Mouse (Mus musculus) layer of hippocampus, postnatal 14 days (tissue): ENCODE data around the gene Irf4. TPM values are rescaled to one million over a fixed set of nuclear protein-coding genes. Genes with fewer than 3 reads are reported as not detected.

ENCODE experiments used
- DNase-seq, 2 experiments: peaks; one replicate each; pipeline ENCODE4 v3.0.0; 2021 to 2022; ENCODE audit warnings: low spot score in 2 of 2, mixed read lengths in 1 of 2
- total RNA-seq, 2 experiments: library from RNA; stranded (reverse); gene quantifications; 2 replicates each; pipeline ENCODE4 v1.2.3; 2021

The Irf4 gene
- total RNA-seq, 2 experiments from 2014 or later, result 0.12 to 0.16 TPM

DNA sequence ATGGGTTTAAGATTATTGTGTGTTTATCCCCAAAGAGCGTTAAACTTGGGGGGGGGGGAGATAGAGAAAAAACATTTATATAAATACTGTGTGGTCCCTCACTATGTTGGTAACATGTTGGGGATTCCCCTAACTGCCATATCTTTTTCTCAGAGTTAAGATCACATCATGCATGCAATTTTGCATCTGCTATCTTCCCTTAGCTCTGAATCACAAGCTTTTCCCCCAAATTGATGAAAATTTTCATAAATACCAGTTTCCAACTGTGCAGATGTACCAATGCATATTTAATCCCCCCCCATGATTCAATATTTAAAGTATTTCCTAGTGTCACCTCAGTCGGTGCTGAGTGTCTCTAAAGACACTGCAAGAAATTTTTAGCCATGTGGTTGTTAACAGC is 11.8 kb upstream of the Irf4 start:
- no peak for DNase-seq

DNA sequence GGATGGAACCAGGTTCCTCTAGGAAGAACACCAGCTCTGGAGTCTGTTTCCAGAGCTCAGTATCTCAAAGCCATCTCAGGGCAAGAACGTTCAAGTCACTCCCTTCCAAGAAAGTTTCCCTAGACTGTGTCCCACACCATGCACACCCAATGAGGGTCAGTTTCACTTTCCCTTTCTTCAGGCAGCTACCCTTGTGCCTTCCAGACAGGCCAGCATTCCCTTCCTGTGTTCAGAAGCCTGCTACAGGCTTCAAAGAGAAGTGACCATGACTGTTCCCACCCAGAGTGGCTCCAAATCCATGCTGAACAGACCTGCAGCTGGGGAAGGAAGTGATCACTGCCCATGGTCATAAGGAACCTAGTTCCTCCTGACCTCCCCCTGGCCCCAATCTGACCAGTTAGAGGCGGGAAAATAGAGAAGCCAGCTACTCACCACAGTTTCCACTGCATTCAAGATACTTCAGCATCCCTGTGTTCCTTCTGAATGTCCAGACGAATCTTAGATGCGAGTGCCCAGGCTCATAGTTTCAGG is 10.7 kb upstream of the Irf4 start:
- DNase-seq, result no peak

DNA sequence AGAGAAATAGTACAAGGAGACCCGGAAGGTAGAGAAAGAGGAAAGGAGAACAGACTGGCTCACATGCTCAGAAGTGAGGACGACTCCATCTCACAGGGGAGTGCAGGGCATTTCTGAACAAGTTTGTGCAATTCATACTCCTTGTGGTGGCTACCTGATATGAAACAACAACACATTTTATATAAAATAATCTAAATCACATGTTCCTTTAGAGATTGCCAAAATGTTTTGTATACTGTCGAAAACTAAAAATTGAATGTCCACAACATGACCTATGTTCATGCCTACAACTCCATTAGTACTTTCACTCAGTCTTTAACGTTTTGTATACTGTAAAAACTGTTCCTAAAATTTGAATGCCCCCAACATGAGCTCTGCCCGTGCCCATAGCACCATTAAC is 7.9 kb upstream of the Irf4 start:
- DNase-seq, result no peak

DNA sequence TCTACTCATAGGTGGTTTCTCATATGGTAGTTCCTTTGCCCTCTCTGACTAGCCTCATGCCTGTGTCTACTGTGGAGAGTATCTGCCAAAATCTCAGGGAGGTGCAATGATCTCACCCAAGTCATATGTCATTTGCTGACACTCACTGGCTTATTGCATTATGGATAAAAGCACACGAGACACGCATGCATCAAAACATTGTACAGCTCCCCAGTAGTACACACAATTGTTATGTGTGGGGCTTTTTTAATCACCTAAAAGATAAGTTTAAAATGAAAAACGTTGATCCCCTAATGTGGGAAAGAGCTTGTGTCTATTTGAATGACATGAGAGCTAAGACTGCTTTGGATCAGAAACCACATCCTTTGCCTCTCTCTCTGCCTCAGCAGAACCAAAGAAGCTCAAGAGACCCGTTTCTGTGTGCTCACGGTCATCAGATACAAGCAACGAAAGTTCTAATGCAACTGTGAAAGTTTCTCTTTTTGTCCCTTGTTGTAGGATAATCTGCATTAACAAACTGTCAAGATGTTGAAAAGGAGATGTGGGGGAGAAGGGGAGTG is 6.5 kb upstream of the Irf4 start:
- DNase-seq, result no peak

DNA sequence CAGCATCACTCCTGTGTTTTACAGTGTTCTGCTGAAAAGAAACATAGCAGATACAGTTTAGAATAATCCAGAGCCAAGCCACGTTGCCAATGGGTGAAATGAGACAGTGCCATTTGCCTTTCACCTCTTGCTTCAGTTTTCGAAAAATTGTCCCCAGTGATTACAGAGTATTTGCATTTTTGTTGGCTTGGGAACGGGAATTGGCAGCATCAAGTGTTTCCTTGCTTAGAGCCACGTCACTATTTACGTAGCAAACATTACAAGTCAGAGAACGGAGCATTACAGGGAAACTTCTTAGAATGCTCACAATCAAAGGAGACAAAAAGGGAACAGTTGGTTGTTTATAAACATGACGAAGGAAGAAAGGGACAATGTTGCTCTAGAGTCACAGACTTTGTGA is 3.9 kb upstream of the Irf4 start:
- DNase-seq, result no peak

DNA sequence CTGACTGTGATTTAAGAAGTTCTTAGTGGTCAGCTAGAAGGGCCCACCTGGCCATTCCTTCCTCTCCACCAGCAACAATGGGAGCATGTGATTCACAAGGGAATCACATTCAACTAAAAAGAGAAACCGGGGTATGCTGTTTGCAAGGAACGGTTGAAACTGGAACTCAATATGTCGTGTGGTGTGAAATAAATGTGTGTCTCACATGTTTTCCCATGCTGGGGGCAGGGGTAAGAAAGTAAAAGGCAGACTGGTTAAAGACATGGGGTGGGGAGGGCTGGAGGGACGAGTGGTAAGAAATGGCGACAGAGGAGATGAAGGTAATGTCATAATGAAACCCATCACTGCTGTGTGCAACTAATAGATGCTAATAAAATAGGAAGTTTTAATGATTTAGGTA is 2.0 kb upstream of the Irf4 start:
- DNase-seq, result no peak

DNA sequence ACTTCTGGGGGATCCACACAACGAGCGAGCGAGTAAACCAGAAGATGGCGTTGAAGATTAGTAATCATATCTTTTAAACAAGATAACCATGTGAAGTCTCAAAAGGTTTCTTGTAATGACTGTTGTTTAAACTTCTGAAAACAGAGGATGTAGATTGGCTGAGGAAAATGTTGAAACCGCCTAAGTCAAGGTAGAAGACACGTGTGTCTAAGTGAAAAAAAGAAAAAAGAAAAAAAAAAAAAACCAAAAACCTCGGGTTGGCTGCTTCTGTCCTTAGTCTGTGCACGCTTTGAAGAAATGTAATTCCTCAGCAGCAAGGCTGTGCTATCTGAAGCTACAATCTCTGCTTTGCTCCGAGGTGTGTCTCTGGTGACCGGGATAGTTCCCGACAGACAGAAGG is 1.5 kb upstream of the Irf4 start:
- DNase-seq, result no peak

DNA sequence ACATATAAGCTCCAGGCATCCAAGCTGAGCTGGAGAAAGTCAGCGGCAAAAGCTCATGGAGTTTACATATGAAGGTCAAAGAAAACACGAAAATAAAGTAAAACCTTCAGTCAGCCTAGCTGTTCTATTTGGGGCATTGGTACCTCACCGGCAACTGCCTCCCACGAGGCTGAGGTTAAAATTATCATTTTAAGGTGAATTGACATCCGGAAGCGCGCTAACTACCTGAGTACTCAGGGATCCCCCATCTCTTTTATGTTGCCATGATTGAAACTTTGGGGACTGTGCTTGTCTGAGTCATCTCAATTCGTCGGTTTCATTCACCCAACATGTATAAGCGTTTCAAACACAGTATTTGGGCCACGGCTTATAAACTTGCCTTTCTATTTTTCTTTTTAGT is 705 bp upstream of the Irf4 start:
- no peak for DNase-seq

DNA sequence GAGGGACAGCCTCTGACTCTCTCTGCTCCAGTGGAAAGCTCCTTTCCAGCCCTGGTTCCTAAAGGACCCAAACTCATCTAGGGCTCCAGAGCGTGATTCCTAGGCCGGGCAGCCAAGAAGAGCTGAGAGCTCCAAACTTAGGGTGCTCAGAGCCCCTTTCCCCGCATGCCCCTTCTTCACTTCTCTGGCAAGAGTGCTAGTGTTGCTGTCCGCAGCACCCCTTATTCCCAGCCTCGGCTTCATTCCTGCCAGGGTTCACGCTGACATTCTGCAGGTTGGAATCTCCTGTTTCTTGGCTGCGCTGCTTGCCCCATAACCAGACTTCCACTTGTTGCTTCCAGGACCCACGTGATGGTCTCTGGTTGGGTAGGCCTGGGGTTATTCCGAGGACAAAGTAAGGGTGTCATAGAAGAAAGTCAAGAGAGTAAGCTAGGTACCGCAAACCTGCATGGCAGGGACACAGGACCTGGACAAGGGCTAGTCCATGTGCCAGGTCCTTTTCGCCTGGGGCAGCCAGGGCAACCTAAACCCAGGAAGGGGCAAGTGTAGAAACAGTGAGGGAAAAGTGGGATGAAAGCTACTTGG is 623 bp downstream of the Irf4 start:
- no peak for DNase-seq

DNA sequence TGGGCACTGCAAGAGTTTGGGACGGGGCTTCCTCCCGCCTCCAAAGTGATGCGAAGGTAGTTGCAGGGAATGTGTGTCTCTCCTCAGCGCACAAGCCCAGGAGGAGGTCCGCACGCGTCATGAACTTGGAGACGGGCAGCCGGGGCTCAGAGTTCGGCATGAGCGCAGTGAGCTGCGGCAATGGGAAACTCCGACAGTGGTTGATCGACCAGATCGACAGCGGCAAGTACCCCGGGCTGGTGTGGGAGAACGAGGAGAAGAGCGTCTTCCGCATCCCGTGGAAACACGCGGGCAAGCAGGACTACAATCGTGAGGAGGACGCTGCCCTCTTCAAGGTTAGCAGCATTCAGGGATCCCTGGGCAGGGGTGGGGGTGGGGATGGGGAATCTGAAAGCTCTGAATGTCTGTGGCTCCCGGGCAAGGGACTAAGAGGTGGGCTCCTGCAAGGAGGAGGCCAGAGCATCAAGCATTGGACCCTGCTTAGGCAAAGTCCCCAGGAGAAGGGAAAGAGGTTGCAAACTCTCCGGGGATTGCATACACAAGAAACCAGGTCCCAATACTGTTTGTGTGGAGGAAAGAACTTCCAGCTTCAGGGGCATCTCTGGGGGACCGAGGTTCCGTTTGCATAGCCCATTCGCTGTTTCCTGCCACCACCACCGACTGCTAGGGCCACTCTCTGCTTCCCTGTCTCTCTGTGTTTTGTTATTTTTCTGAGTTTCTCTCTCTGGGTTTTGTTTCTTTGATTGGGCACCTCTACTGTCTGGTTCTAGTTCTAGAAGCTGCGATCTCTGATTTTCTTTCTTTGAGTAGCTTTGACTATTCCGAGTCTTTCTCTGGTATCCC is 1.7 kb downstream of the Irf4 start:
- DNase-seq, result no peak

DNA sequence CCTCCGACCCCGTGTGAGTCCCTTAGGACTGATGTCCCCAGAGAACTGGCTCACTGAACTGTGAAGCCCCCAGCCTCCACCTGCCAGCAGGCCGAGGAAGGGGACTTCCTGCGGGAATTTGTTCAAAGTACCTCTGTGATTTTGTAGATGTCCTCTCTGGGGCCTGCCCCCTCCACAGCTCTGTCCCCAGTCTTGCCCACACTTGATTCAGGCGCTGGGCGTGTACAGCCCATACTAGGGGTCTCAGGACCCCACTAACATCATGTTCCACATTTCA is 2.2 kb downstream of the Irf4 start:
- no peak for DNase-seq

DNA sequence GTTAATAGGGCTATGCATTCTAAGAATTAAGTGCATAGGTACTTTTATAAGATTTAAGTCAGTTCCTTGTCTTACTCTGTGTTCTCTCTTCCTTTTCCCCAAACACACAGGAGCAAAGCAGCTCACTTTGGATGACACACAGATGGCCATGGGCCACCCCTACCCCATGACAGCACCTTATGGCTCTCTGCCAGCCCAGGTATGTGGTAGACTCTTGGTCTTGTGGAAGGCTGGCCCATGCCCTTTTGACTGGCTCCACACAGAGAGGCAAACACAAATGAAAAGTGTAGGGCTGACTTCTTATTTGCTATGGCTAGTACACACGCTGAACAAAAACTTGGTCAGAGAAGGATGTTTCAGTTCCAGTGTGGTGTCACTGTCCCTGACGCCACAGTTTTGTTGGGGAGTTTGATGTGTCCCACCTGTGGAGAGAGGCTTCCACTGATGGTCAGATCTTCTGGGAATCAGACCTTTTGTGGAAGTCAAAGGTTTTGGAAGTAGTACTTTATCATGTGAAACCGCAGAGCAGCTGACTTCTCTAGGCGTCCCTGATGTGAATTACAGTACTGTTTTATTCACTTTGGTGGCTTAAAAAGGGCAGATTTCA is 3.7 kb downstream of the Irf4 start:
- DNase-seq, result no peak

DNA sequence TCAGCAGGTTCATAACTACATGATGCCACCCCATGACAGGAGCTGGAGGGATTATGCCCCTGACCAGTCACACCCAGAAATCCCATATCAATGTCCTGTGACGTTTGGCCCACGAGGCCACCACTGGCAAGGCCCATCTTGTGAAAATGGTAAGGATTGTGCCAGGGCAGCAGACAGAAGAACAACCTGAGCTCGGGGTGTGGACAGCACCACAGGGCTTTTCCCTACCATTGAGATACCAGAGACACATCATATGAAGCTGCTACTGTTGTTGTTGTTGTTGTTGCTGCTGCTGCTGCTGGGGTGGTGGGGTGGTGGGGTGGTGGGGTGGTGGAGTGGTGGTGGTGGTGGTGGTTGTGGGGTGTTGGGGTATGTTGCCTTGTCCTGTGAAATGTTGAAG is 4.4 kb downstream of the Irf4 start:
- no peak for DNase-seq

DNA sequence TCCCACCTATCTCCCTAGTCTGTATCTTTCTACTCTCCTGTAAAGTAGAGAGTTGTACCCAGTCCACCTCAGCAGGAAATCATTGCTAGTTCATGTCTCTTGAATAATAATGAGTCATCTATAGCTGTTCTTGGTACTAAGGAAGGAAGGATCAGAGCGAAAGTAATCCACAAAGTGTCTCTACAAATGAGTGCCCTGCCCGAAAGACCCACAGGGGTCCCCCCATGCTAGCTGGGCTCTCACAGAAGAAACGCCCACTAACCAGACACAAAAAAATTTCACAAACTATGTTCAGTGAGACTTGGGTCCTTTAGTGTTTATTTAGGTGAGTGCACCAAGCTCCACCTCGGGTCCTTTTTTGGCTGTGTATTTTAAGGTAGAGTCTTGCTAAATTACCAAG is 5.0 kb downstream of the Irf4 start:
- no peak for DNase-seq

DNA sequence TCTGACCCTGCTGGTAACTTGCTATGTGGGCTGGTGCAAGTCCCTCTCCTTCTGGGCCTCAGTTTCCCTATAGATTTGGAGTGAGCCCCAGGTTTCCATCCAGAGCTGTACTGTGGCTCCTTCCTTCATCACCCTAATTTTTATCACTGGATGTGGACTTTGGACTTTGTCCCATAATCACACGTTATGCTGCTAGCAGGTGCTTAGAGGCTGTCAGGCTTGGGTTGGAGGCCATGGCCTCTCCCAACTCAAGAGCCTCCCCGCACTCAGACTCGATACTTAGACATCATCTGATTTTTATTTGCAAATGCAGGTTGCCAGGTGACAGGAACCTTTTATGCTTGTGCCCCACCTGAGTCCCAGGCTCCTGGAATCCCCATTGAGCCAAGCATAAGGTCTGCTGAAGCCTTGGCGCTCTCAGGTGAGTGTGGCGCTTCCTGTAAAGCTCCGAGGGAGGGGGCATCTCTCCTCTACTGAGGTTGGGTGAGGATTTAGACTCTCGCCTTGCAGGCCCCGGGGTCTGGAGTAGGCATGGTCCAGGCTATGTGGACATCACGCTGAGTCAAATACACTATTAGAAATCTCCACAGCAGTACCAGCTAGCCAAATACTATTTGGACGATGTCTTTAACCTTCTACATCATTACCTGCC is 5.9 kb downstream of the Irf4 start:
- DNase-seq, result no peak

DNA sequence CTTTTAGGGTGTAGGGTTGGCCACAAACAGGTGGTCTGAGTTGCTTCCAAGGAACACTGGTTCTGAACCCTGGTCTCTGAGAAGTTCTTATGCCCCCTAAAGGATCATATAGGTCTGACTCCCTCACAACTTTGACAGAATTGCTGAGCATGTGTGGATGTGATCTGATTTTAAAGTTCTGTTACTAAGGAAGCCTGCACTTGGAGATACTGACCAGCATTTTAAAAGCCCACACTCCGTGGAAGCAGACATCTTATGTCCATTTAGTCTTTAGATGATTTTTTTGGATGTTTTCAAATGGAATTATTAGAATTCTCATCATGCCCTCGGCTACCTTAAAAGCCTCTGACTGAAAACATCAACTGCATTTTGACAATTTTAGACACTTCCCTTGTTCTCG is 6.6 kb downstream of the Irf4 start:
- DNase-seq, result no peak

DNA sequence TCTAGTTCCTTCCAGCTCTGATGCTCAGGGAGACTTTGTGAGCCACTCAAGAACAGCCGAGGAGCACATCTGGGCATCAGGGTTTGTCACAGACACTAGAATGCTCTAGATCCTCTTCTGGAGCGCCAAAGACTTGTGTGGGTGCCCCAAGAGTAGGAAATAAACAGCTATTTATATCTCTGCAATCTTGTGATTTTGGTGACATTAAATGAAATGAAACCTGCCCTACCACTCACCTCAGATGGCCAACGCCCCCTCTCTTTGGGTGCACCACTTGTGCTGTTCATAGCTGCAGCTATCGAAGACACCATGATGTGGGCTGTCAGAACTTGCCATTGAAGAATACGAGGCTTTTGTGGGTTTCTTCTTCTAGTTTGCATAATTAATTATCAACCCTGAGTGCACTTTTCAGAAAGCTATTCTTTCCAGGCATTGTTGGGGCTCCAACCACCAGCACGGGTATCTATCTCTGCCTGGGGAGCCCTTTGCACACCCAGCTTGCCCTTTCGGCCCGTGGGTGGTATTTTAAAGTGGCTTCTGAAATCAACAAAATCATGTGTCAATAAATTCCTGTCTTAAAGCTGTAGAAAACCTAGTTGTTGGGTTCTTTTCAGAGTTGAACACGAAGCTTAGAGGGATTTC is 7.1 kb downstream of the Irf4 start:
- no peak for DNase-seq

DNA sequence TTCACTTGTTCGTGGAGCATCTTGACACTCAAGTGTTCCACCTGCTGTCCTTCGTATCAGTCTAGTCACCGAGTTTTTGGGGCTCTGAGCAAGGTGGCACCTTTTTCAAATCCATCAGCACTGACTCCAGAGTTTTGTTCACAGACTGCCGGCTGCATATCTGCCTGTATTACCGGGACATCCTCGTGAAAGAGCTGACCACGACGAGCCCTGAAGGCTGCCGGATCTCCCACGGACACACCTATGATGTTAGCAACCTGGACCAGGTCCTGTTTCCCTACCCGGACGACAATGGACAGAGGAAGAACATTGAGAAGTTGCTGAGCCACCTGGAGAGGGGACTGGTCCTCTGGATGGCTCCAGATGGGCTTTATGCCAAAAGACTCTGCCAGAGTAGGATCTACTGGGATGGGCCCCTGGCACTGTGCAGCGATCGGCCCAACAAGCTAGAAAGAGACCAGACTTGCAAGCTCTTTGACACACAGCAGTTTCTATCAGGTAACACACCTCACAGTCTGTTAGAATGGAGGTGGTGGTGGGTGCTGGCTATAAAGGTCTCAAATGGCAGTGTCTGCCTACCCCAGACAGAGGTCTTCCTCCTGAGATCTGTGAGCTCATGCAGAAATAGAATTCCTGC is 8.4 kb downstream of the Irf4 start:
- DNase-seq, result no peak

DNA sequence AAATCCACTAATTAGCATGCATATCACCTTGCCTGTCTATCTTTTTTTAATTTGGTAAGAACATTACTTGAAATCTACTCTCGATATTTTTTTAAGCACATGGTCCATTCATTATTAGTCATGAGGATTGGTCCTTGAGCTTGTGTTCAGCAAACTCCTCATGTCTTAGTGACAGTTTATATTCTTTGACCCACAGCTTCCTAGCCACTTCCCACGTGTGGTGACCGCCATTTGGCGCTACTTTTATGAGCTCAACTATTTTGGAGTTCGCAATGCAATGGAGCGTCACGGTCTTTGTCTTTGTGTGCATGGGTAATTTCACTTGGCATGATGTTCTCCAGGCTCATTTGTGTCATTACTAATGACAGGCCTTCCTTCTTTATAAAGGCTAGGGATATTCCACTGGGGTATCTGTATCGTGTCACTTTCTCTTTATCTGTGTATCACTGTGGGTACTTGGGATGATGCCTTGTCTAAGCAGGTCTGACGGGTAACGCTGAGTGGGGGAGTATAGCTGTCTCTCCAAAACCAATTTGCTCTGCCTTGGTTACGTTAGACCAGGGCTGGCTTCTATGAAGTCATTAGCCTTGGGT is 9.9 kb downstream of the Irf4 start:
- no peak for DNase-seq

DNA sequence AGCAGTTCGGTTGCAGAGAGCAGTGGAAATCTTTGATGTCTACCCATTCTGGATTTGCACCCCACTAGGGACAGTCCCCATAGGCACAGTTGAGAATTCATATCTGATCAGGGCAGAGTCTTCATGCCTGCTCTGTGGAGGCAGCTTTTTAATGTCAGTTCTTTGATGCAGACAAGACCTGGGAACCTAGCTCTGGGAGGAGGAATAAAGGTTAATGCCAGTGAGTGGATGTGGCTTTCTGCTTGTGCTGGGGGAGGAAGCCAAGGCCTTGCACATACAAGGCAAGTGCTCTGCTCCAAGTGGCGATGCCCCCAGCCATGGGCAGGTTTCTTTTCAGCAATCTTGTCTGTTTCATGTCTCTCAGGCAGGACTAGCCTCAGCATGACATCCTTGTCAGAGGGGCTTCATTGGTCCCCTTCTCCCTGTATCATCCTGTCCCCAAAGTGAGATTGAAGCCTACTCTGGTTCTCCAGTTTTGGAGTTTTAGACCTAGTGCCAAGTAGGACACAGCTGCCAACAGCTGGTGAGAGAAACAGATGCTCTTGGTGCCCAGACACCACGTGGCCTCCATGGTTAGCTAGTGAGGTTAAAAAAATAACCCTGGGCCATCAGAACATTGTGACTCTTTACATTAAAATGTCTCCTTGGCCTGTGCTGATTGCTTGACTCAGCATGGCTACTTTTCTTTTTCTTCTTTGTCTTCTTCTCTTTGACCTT is 11.5 kb downstream of the Irf4 start:
- DNase-seq, result no peak
